Mouse (Mus musculus) spleen, postnatal 4 days (tissue): ENCODE measurements around the gene Rad51.

Experiments used
- DNase-seq, 2 experiments: peaks; one replicate each; pipeline ENCODE4 v3.0.0; 2022; ENCODE audit warnings: low spot score in 2 of 2

The Rad51 gene

GRCm38 (mm10) chr2:119163999-119164398 is 51.4 kb downstream of the Rad51 start:
- DNase-seq: no peak

- no peak for DNase-seq
Observed at GRCm38 (mm10) chr2:119165401-119165800, 52.8 kb downstream of the Rad51 start.

DNA sequence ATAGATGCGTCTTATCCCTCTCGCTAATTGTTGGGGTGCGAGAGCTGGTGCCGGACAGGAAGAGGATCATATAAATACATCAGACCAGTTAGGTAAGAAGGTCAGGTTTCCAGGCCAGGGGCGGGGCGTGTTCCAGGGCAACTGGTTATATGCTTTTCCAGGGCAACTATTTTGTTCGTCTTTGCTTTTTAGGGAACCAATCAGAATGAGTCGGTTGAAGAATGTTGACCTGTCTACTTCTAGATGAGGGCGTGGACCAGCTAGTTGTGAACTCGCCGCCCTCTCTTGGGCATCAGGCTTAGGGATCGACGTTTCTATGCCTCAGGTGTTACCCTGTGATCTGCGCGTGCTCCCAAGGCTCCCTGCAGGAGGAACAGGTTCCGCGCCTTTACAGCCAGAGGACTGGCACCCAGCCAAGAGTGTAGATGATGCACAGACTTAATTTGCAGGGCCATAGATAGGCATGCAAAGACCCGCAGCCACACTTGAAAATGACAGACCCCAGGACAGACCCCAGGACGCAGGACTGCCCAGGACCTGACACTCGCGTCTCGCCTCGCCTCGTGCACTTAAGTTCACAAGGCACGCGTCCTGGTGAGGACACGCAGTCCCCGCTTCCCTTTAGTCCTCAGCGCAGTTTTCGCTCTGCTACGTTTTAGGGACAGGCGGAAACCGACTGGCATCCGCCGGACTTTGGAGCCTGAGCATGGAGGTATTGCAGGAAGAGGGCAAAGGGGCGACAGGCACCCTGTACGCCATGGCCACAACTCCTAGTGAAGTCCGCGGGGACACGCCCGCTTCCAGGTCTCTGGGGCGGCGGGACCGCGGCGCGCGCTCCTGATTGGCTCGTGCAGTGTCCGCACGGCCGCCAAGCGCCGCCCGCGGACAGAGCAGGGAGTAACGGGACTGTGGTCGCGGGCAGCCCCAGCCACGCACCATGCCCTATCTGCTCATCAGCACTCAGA is 54.6 kb downstream of the Rad51 start, which contains the start of gene Gchfr:
TSS of gene Gchfr (plus strand) at position 873 of the 965 bp plus-strand sequence.
- DNase-seq: peak; percentile 44 to 74

DNA sequence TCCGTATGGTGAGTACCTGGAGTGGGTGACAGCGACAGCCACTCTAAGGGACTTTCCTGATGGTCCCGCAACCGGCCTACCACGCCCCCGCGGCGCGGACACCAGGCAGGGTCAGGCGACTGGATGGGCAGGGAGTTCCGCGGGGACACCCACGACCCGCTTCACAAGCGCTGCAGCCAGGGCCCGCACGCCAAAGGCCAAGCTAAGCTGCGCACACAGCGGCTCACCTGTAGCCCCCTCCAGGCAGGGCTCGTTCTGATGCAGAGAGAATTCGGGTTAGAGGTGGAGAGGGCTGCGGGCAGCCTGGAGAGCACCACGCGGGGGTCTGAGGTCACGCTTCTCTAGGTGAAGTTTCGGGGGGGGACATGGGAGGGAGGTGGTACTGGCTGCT is 55.3 kb downstream of the Rad51 start:
- DNase-seq: no peak

DNA sequence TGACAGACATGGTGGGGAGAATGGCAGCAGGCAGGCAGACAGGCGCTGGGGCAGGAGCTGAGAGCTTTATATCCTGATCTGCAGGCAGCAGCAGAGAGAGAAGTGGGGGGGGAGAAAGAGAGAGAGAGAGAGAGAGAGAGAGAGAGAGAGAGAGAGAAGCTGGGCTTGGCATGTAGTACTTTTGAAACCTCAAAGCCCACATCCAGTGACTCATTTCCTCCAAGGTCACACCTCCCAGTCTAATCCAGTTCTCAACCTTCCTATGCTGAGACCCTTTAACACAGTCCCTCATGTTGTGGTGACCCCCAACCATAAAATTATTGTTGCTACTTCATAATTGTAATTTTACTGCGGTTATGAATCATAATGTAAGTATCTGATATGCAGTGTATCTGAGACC is 57.7 kb downstream of the Rad51 start:
- DNase-seq: no peak

DNA sequence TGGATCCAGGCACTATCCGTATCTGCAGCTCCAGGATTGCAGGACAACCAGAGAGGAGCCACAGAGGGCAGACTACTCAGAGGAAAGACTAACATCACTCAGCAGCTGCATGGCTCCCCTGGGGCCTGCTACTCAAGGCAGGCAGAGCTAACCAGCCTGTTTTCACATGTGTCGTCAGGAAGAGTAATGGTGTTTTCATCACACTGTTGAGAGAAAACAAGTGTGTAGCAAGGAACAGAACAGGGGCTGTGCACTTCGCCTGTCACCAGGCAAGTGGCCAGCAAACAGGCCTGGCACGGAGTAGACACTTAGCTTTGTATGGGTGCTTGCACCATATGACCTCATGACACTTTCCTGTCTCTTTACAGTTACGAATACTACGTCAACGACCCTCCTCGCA is 59.0 kb downstream of the Rad51 start:
- DNase-seq: no peak

DNA sequence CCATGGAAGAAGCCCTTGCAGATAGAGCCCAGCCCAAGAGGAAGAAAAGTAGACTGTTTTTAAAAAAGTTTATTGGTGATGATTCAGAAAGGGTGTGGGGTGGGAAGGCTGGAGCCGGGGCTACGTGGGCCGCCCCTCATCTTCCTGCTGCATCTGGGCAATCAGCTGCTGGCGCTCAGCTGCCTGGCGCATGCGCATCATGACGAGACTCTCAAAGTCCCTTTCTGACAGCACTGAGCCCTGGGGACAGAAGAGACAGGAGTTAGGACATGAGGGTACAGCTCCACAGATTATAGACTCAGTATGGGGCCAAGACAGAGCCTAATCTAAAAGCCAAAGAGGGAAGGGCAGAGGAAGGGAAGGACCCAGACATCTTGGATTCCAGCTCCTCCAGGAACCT is 59.9 kb downstream of the Rad51 start:
- DNase-seq: no peak

DNA sequence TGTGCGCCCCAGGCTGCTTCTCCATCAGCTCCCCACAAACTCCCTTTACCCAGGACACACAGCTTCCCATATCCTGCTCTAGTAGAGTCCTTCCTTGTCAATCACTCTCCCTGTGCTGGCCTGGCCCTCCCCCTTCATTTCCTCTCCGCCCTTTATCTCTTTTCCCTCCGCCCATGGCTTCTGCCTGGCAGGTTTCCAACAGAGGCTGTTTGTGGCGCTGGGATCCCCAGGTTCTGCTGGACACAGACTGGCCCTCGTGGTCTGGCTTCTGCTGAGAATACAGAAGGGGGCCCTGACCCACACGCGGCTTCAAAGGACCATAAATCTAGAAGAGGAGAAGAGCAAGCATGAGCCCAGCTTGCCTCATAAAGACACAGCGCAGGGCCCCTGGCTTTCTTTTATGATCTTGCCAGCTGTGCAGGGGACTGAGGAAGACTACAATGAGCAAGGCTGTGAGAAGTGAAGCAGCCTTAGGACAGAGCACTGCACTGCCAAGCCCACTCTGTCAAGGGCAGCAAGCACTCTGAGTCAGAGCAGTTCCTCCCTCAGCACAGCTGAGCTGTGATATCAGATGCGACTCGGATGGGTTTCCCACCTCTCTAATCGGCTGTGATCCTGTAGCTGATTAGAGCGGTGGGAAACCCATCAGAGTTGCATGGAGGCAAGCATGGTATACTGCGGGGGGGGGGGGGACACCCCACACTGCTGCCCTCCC is 60.4 kb downstream of the Rad51 start:
- peak; percentile 70 to 84 for DNase-seq

DNA sequence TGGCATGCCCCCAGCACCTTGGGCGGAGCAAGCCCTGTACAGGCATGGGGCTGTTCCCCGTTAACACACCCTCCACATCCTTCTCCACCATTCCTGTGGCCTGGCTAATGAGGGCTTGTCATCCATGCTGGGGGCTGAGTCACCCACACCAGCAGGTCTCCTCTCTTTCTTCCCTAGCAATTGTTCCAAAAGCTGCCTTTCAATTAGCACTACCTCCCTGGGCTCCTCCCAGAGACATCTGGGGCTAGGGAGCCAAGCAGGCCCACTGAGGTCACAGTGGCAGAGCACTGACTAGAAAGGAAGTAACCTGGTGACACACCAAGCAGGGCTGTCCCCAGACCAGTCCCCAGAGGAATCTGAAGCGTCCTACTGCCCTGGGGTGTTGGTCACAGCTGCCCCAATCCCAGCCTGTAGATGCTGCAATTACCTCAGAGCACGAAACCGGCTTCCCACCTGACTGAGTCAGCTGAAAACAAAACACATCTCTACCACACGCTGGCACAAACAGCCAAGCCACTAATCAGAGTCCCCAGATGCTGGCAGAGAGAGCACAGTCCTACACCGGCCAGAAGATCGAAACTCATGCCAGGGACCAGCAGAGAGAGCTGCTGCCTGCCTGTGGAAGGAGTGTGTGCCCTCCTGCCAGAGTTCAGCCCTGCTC is 61.5 kb downstream of the Rad51 start, which contains the start of gene Gm14137:
TSS of gene Gm14137 (plus strand) at position 519 of the 661 bp plus-strand sequence.
- no peak for DNase-seq

DNA sequence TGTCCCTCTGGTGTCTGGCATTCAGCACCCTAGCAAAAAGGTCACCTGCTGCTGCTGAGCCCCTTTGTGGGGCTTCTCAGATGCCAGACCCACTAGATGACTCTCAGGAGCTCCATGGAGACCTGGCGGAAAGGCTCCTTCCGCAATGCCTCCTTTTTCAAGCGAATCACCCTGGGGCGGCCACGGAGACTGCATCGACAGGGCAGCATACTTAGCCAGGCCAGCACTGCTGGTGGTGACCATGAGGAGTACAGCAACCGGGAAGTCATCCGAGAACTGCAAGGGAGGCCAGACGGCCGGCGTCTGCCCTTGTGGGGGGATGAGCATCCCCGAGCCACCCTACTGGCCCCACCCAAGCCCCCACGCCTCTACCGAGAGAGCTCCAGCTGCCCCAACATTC is 62.3 kb downstream of the Rad51 start:
- DNase-seq: no peak

DNA sequence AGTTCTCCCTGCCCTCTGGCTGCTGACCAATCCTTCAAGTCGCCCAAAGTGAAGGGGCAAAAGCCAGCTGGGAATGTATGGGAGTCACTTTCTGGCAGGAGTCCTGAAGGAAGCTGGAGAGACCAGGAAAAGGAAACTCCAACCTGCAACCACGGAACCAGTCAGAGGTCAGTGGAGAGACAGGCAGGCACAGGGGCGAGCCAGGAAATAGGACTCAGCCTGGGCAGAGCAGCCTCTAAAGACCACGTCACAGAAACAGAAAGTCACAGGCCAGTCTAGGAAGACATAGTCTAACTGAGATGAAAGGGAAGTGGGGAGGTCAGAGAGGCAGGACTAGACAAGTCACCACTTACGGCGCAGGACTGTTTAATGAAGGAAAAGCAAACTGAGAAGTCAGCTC is 63.0 kb downstream of the Rad51 start:
- no peak for DNase-seq

GRCm38 (mm10) chr2:119176761-119177160 is 64.2 kb downstream of the Rad51 start:
- no peak for DNase-seq

DNA sequence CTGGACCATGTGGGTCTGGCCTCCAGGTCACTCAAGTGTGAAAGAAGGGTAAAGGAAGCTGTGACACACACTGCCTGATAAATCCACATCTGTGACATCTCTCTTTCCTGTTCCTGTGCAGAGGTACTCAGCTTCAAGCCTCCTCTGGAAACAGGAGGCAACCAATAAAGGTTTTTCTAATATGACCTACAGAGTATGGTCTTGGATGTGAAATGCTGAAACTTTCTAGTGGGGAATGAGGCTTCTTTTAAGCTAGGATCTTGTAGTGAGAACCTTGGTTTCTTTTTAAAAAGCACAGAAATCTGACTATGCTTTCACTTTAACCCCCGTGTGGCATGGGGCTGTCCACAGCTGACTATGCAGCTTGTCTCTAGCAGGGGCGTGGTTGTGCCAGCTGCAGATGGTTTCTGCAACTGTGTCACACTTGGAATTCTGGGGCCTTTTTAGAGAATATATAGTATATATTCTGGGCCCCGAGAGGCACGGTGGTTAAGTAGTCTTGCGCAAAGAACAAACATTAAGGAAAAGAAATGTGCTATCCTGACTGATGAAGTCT is 64.9 kb downstream of the Rad51 start:
- DNase-seq: no peak

DNA sequence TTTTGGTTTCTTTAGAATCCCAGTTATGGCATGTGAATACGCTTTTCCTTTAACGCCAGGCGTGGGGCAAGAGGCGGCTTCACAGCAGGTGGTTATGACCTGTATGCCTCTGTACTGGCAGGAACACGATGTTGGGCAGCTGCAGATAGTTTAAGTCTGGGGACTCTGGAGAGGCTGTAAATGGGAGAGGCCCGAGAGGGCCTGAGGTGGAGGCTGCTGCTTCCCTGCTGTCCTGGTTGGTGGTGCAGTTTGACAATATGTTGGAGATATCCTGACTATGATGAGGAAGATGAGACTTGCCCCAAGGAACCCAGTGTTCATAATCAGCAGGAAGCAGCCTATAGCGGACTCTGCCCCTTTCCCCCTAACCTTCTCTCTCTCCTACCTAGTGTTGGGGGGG is 70.3 kb downstream of the Rad51 start:
- DNase-seq: no peak

DNA sequence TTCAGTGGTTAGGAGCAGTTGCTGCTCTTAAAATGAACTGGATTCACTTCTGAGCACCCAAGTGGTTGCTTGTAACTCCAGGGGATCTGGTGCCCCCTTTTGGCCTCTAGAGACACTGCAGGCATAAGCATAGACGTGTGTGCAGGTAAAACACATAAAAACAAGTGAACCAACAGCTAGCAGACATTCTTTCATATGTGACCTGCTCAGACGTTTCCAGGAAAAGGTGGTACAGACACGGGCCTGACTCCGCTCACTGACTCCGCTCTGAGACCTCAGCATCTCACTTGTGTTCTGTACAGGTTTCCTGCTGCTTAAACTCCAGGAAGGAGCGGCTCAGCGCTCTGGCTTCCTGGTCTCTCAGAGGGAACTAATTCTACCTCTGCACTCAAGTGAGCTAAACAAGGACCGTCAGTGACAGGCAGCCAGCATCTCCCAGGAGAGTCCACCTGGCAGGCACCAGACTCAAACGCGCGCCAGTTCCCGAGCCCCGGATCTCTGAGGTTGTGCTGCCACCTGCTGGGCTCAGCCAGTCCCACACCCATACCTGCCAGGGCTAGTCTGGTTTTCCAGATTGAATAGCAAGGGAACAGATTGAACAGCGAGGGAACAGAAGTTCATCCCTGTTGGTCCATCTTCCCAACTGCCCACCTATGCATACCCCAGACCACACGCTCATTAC is 76.6 kb downstream of the Rad51 start:
- peak; percentile 88 to 96 for DNase-seq

DNA sequence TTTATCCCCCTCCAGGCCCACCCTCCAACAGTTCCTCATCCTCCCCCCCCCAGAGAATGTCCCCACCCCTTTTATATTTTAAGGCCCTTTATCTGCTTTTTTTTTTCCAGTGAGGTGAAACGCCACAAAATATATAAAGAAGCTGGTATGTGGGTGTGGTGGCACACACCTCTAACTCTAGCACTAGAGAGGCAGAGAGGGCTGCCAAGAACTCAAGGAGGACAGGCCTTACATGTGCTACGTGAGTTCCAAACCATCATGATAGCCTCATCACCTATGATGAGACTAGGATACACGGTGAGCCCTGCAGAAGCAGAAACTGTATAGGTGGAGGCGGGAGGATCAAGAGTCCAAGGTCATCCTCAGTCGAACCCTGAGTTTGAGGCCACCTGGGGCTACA is 78.4 kb downstream of the Rad51 start:
- DNase-seq: no peak

DNA sequence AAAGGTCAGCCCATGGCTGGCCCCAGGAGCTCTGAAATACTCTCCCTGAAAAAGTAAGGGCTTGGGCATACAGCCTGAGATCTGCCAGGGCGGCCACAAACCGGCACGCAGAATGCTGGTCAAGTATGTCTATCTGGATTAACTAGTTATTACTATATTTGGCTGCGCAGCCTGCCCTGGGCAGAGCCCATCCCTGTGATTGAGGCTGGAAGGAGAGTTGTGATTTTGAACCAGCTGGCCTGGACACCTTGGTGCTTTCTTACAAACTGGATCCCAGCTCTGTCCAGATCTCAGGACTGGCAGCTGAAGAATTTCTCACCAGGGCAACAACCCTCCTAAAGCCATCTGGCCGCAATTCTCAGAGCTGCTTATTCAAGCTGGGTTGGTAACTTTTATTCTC is 81.5 kb downstream of the Rad51 start:
- no peak for DNase-seq

DNA sequence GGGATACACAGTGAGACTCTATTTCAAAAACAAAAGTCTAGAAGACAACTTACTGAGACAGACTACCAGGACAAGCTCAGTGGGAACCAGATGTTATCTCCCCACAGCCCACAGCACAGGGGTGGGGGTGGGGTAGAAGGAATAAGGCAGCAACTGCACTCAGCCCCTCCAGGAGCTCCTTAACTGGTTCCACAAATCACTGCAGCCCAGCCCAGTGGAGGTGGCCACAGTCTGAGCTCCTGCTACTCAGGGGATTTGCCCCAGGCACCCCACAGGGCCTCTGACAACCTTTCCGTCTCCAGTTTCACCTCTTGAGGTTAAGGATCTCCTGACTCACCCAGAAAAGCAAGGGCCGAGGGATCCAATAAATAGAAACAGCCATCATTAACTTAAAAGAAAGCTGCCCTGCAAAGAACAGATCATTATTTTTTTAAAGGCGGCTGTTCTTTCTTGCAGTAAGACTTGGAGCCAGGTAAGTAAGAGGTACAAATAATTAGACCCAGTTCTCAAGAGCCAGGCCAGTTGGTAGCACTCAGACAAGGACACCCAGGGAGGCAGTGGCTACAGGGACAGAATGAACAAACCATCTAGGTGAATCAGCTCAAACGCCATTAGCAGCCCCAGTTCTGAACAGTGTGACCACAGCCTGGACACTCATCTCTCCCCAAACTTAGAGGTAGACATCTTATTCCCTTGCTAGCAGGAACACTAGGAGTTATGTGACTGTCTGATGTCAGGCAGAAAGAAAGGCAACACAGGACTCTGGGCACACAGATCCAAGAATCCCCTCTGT is 83.9 kb downstream of the Rad51 start:
- no peak for DNase-seq
